Mouse (Mus musculus) neural tube, embryonic 11.5 days (tissue): ENCODE data around the gene Rbl2. TPM values are rescaled to one million over a fixed set of nuclear protein-coding genes. Genes with fewer than 3 reads are reported as not detected.

Source experiments
- ATAC-seq: fragments of 200-750 bp; cut with Nextera tagmentation; 2 replicates; pipeline ENCODE4 v1.8.0; 2017; ENCODE audit warnings: moderate number of reproducible peaks, mild to moderate bottlenecking, moderate TSS enrichment, moderate library complexity; ENCODE audit not compliant: insufficient read depth, low FRiP score, low TSS enrichment
- DNase-seq: peaks from one replicate; pipeline ENCODE4 v3.0.0-alpha.2; 2015; ENCODE audit warnings: low spot score
- H3K27ac ChIP-seq: fragments of 300-500 bp; sonication (generic); 2 replicates; pipeline ENCODE4 v1.5.1; 2014; ENCODE audit warnings: low read depth, mild to moderate bottlenecking, low read length
- H3K27me3 ChIP-seq: fragments of 300-500 bp; sonication (generic); 2 replicates; pipeline ENCODE4 v1.6.1; 2014; ENCODE audit warnings: mild to moderate bottlenecking, low read length, mixed read lengths; ENCODE audit not compliant: control insufficient read depth, insufficient read depth
- H3K36me3 ChIP-seq: fragments of 300-500 bp; sonication (generic); 2 replicates; pipeline ENCODE4 v1.6.1; 2014; ENCODE audit warnings: mild to moderate bottlenecking, low read length, moderate library complexity, mixed read lengths; ENCODE audit not compliant: control insufficient read depth, insufficient read depth
- H3K4me1 ChIP-seq: fragments of 300-500 bp; sonication (generic); 2 replicates; pipeline ENCODE4 v1.6.1; 2014; ENCODE audit warnings: low read length, mixed read lengths; ENCODE audit not compliant: control insufficient read depth, insufficient read depth
- H3K4me2 ChIP-seq: fragments of 300-500 bp; sonication (generic); 2 replicates; pipeline ENCODE4 v1.6.1; 2014; ENCODE audit warnings: low read depth, mild to moderate bottlenecking, moderate library complexity
- H3K4me3 ChIP-seq: fragments of 300-500 bp; sonication (generic); 2 replicates; pipeline ENCODE4 v1.5.1; 2014; ENCODE audit warnings: low read depth, low read length
- H3K9ac ChIP-seq: fragments of 300-500 bp; sonication (generic); 2 replicates; pipeline ENCODE4 v1.6.1; 2014; ENCODE audit warnings: mild to moderate bottlenecking, low read length
- H3K9me3 ChIP-seq: fragments of 300-500 bp; sonication (generic); 2 replicates; pipeline ENCODE4 v1.6.1; 2016; ENCODE audit warnings: low read length; ENCODE audit not compliant: control insufficient read depth
- WGBS: fragments of 180-500 bp; shearing (Covaris S2); extraction: QIAGEN DNeasy Blood & Tissue Kit; methylation state at CpG from one replicate; pipeline ENCODE4 v1.1.7; 2014; 5-methylcytosine and 5-hydroxymethylcytosine counted together
- polyA plus RNA-seq: library from polyadenylated mRNA; unstranded; fragments of >200 nt; fragmentation: Nextera tagmentation; extraction: Ambion mirVana; gene quantifications from 2 replicates; pipeline ENCODE4 v1.2.1, GENCODE M21; 2014

Rbl2 gene
- polyA plus RNA-seq, 1 experiment from 2014 or later: 15.7 TPM

DNA sequence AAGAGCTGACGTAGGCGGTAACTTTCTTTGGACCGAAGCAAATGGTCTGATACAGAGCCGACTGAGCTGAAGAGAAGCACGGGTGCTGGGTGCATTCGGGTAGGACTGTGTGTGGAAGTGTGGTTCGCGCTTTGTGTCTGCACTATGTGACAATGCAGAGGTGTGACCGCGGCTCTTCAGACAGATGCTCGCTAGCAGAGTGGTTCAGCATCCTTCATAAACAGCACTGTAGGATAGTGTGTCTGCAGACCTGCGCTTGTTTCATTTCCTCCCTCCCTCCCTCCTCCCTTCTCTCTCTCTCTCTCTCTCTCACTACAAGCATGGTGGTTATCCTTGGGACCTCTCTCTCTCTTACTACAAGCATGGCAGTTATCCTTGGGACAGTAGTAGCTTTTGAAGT, 12.6 kb downstream of the Rbl2 start:
- whole genome bisulfite sequencing: 90% methylated on average over 12 of the region's 12 CpGs
- no peak for ATAC-seq
- H3K36me3 ChIP-seq: no peaks in the 10 kb centered on the region
- no peak for DNase-seq
- no peaks in the 10 kb centered on the region for H3K27me3 ChIP-seq
- no peaks in the 10 kb centered on the region for H3K9me3 ChIP-seq
- no peak overlapping the region for H3K27ac ChIP-seq
- H3K4me2 ChIP-seq: no peak overlapping the region
- no peak overlapping the region for H3K9ac ChIP-seq
- H3K4me1 ChIP-seq: no peaks in the 10 kb centered on the region
- no peak overlapping the region for H3K4me3 ChIP-seq

DNA sequence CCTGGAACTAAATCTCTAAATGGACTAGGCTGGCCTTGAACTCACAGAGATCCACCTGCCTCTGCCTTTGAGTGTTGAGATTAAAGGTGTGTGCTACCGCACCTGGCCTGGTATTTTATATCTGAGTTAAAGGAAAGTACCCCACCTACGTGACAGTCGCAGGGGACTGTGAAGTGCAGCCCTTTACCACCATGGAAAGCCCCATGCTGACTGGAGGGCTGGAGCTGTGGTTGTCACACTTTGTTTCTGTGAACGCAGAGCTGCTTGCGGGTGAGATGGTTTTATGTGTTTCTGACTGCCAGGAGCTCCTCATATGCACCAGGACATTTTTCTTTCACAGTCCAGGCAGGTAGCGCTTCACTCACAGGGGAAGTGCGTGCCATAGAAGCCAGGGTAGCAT, 18.6 kb downstream of the Rbl2 start:
- no peaks in the 10 kb centered on the region for H3K4me1 ChIP-seq
- H3K4me3 ChIP-seq: no peak overlapping the region
- no peaks in the 10 kb centered on the region for H3K9me3 ChIP-seq
- no peak overlapping the region for H3K27ac ChIP-seq
- DNase-seq: no peak
- H3K4me2 ChIP-seq: no peak overlapping the region
- WGBS: 89% methylated on average over 7 of the region's 7 CpGs
- no peaks in the 10 kb centered on the region for H3K36me3 ChIP-seq
- no peaks in the 10 kb centered on the region for H3K27me3 ChIP-seq
- no peak overlapping the region for H3K9ac ChIP-seq
- ATAC-seq: no peak

DNA sequence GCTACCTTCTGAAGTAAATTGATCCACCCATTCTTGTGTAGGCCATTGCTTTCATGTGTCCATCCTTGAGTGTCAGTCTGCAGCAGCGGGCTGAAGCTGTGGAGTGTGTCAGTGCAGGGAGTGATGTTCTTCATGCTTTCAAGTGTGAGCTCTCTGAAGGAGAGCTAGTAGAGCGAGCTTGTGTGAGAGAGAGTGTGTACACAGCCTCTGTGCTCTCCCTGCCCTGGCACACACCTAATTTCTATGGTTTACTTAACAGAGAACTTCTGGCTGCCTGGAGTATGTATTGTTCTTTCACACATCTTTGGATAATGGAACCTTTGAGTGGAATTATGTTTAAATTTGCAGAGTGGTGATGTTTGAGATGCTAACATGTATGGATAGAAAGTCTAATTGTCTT, 19.7 kb downstream of the Rbl2 start:
- Histone ChIP-seq H3K4me3 (no peak overlapping the region), H3K4me1 (no peaks in the 10 kb centered on the region), H3K27me3 (no peaks in the 10 kb centered on the region), H3K9me3 (no peaks in the 10 kb centered on the region), H3K36me3 (no peaks in the 10 kb centered on the region), H3K4me2 (no peak overlapping the region), H3K27ac (no peak overlapping the region), H3K9ac (no peak overlapping the region)
- DNase-seq (no peak), ATAC-seq (no peak)
- WGBS: 98% methylated on average over 2 of the region's 2 CpGs

DNA sequence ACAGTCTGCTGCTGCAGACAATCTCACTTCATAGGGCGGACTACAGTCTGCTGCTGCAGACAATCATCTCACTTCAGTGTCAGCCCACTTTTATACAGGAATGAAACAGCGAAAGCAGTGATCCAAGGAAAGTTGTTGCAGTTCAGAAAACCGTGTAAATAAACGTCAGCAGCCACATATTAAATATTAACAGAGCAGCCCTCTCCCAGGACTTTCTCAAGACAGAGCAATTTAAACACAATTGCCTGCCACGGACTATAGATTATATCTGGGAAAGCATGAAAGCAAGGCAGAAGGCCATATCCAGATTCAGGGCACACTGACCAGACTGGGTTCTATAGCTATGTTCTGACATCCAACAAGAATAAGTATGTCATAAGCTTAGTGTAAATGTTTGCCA, 24.3 kb downstream of the Rbl2 start:
- no peaks in the 10 kb centered on the region for H3K36me3 ChIP-seq
- WGBS: 91% methylated on average over 5 of the region's 5 CpGs
- H3K4me1 ChIP-seq: no peaks in the 10 kb centered on the region
- H3K9ac ChIP-seq: no peak overlapping the region
- ATAC-seq: no peak
- DNase-seq: no peak
- H3K27me3 ChIP-seq: no peaks in the 10 kb centered on the region
- H3K4me3 ChIP-seq: no peak overlapping the region
- H3K9me3 ChIP-seq: no peaks in the 10 kb centered on the region
- no peak overlapping the region for H3K4me2 ChIP-seq
- H3K27ac ChIP-seq: no peak overlapping the region

DNA sequence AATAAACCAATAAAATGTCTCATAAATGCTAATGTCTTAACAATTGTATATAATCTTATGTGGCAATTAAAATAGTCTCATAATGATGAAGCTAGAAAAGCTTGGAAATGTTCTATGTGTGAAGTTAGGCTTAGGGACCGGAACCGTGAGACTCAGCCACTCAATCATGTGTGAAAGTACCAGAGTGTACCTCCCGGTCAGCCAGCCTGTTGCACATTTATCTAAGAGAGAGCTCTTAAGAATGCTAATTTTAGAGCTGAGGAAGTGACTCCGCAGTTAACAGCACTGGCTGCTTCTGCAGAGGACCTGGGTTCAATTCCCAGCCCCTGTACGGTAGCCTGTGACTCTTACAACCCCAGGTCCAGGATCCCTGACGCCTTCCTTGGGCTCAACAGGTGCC, 28.2 kb downstream of the Rbl2 start:
- Histone ChIP-seq H3K27ac (no peak overlapping the region), H3K36me3 (no peaks in the 10 kb centered on the region), H3K9ac (no peak overlapping the region), H3K27me3 (no peaks in the 10 kb centered on the region), H3K9me3 (no peaks in the 10 kb centered on the region), H3K4me3 (no peak overlapping the region), H3K4me2 (no peak overlapping the region), H3K4me1 (no peaks in the 10 kb centered on the region)
- 91% methylated on average over 6 of the region's 6 CpGs for WGBS
- DNase-seq (no peak), ATAC-seq (no peak)

DNA sequence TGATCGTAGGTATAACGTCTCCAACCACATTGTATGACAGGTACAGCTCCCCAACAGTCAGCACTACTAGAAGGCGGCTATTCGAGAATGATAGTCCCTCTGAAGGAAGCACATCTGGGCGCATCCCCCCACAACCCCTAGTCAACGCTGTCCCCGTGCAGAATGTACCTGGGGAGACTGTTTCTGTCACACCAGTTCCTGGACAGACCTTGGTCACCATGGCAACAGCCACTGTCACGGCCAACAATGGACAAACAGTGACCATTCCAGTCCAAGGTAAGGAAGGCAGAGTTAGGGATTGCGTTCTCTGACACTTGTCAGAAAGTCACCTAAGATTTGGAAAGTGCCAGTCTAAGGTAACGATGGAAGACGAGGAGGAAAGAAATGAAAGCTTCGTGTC, 36.4 kb downstream of the Rbl2 start:
- no peaks in the 10 kb centered on the region; the same call in none of the 2 replicates for H3K36me3 ChIP-seq
- H3K4me3 ChIP-seq: no peak overlapping the region
- no peak for ATAC-seq
- no peaks in the 10 kb centered on the region for H3K4me1 ChIP-seq
- no peaks in the 10 kb centered on the region for H3K9me3 ChIP-seq
- no peak overlapping the region for H3K27ac ChIP-seq
- DNase-seq: no peak
- no peaks in the 10 kb centered on the region for H3K27me3 ChIP-seq
- H3K9ac ChIP-seq: no peak overlapping the region
- no peak overlapping the region for H3K4me2 ChIP-seq
- 93% methylated on average over 12 of the region's 12 CpGs for WGBS

DNA sequence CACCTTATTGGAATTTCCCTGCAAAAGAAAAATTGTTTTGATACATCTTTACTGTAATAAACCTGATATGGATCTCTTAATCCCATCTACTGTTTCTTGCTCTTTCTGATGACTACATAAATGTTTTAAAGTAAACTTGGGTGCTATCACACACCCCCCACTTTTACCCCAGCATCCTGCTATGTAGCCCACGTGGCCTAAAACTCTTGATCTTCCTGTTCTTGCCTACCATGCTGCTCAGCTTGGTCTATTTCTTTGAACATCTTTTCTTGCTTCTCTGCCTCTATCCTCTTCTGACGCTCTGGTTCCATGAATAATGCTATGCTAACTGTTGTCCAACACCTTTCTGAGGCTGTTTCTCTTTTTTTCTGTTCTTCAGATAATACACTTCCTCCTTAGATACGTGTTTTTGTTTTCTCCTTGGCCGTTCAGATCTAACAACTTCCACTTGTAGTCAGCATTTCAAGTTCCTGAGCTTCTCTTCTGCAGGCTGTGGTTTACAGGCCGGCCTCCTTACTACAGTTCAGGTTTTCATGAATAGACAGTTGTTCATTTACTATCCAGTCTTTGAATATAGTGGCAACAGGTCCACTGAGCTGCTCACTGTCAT, 42.1 kb downstream of the Rbl2 start:
- H3K36me3 ChIP-seq: 0 out of 2 replicates have a peak, but pooled peaks cover 2% of the 10 kb centered on the region
- no peaks in the 10 kb centered on the region for H3K27me3 ChIP-seq
- ATAC-seq (no peak), DNase-seq (no peak)
- no peak overlapping the region for H3K4me2 ChIP-seq
- no peak overlapping the region for H3K4me3 ChIP-seq
- WGBS: 89% methylated on average over 5 of the region's 5 CpGs
- no peak overlapping the region for H3K9ac ChIP-seq
- no peak overlapping the region for H3K27ac ChIP-seq
- H3K4me1 ChIP-seq: no peaks in the 10 kb centered on the region
- no peaks in the 10 kb centered on the region for H3K9me3 ChIP-seq

DNA sequence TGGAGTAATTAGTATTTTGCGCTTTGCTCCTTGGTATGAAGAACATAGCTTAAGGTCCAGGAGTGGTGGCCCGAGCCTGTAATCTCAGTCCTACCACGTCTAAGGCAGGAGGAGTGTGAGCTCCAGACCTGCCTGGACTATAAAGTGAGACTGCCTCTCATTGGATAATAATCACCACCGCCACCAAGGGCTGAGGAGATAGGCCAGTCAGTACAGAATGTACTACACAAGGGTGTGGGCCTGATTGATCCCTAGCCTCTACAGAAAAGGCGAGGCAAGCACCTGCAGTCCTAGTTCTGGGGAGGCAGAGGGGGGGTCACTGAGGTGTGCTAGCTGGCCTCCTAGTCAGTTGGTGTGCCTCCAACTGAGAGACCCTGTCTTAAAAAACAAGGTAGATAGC, 44.6 kb downstream of the Rbl2 start:
- Histone ChIP-seq H3K4me3 (no peak overlapping the region), H3K9ac (no peak overlapping the region), H3K4me2 (no peak overlapping the region), H3K27ac (no peak overlapping the region), H3K36me3 (peaks cover 5% of the 10 kb centered on the region; the same call in 1 of the 2 replicates), H3K9me3 (no peaks in the 10 kb centered on the region), H3K4me1 (no peaks in the 10 kb centered on the region), H3K27me3 (no peaks in the 10 kb centered on the region)
- no peak for DNase-seq
- WGBS: 89% methylated on average over 5 of the region's 5 CpGs
- ATAC-seq: no peak

DNA sequence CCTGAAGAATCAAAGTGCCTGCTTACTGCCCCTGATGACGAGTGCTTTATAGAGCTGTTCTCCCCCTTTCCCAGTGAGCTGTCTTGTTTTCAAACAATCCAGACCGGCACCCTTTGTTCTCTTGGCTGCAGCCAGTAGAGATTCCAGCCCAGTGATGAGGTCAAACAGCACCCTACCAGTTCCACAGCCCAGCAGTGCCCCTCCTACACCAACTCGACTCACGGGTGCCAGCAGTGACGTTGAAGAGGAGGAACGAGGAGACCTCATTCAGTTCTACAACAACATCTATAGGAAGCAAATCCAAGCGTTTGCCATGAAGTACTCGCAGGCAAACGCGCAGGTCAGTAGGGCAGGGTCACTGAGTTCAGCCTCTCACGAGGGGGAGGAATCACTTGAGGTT, 45.1 kb downstream of the Rbl2 start:
- no peak overlapping the region for H3K9ac ChIP-seq
- no peak for DNase-seq
- H3K4me1 ChIP-seq: no peaks in the 10 kb centered on the region
- H3K4me3 ChIP-seq: no peak overlapping the region
- no peak for ATAC-seq
- WGBS: 59% methylated on average over 11 of the region's 11 CpGs
- H3K36me3 ChIP-seq: peaks cover 5% of the 10 kb centered on the region; the same call in 1 of the 2 replicates
- H3K27ac ChIP-seq: no peak overlapping the region
- H3K4me2 ChIP-seq: no peak overlapping the region
- H3K9me3 ChIP-seq: no peaks in the 10 kb centered on the region
- H3K27me3 ChIP-seq: no peaks in the 10 kb centered on the region
